Mouse (Mus musculus) layer of hippocampus, postnatal 14 days (tissue): ENCODE measurements around the gene Ptpn9. TPM values are rescaled to one million over a fixed set of nuclear protein-coding genes. Genes with fewer than 3 reads are reported as not detected.
"Not testable (repeated sequence)": the region's sequence is repeated elsewhere in the genome, so short reads cannot be mapped to it uniquely, and the experiment has no call there.

Source experiments
- DNase-seq, 2 experiments: peaks; one replicate each; pipeline ENCODE4 v3.0.0; 2021 to 2022; ENCODE audit warnings: low spot score in 2 of 2, mixed read lengths in 1 of 2
- long read RNA-seq, 2 experiments: library from polyadenylated mRNA; stranded (forward); transcript quantifications; one replicate each; pipeline ENCODE4 v2.0.0; 2021
- total RNA-seq, 2 experiments: library from RNA; stranded (reverse); gene quantifications; 2 replicates each; pipeline ENCODE4 v1.2.3; 2021

Gene Ptpn9
- total RNA-seq: 10 to 100 TPM; 31.3 TPM
- long read RNA-seq, experiment 1, full-length matches to known transcripts: 28 of 31 reads
- long read RNA-seq, experiment 1, partial matches to known transcripts: 2 of 31 reads
- long read RNA-seq, experiment 1, other reads (novel, unspliced or antisense): 1 of 31 reads
- long read RNA-seq, experiment 2, full-length matches to known transcripts: 40 of 46 reads
- long read RNA-seq, experiment 2, partial matches to known transcripts: 4 of 46 reads
- long read RNA-seq, experiment 2, other reads (novel, unspliced or antisense): 2 of 46 reads

DNA sequence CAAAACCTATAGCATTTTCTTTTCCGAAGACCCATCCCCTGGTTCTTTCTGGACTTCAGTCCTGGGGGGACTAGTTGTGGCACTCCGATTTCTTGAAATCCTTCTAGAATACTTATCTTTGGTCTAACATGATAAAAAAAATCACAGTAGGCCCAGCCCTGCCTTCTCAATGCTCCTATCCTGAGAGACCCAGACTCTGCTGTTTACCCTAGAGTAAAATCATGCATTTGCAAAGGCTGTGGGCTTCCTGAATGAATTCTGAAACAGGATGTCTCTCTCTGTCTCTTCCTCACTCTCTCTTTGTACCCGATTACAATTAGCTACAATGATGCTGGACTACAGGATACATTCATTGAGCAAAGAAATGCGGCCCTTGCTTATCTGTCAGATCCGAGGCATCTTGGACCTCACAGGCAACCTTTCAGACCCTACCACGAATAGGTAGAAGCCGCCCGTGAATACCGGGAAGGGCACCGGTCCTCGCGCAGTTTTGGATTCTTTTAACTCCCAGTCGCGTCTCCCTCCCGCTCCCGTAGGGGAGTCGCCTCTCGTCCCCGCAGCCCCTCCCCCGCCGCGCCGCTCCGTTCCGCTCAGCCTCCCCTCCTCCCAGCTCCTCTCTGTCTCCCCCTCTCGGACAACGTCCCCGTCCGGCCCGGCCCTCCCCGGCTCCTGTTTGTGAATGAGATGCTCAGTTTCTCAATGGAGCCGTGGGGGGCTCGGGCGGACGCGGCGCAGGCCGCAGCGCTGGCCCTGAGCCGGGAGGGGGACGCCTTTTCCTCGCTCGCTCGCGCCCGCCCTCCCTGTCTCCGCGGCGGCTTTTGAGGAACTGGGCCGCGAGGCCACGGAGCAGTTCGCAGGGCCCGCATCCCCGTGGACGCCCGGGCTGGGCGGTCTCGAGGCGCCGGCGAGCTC is at the start of gene Ptpn9:
Ptpn9 (plus strand) TSS at position 638 of the 912 bp plus-strand sequence.
- DNase-seq: peak; percentile 86 to 91

DNA sequence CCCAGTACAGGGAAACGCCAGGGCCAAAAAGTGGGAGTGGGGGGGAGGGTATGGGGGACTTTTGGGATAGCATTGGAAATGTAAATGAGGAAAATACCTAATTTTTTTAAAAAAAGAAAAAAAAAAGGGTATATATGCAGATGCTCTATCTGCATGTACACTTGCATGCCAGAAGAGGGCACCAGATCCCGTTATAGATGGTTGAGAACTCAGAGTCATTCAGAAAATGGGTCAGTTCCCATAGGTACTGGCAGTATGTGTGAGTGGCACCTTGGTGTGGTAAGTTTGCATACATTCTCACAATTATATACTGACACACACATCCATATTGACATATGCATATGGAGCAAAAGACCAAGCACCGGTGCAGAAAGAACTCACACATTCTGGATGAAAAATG is 47.2 kb upstream of the Ptpn9 start:
- DNase-seq: peak; percentile 17 to 52

DNA sequence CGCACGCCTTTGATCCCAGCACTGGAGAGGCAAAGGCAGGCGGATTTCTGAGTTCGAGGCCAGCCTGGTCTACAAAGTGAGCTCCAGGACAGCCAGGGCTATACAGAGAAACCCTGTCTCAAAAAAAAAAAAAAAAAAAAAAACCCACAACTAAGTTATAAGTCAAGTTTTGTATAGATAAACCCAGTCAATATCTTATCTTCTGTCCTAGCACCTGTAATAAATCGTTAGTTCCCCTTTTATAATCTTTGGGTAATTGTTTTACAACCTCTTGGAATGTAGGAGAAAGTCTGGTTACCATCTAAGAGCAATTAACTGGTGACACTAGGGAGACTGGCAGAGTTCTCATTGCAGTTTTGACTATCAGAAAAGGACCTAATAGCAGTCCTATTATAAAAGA is 46.0 kb upstream of the Ptpn9 start:
- DNase-seq: not testable (repeated sequence)

DNA sequence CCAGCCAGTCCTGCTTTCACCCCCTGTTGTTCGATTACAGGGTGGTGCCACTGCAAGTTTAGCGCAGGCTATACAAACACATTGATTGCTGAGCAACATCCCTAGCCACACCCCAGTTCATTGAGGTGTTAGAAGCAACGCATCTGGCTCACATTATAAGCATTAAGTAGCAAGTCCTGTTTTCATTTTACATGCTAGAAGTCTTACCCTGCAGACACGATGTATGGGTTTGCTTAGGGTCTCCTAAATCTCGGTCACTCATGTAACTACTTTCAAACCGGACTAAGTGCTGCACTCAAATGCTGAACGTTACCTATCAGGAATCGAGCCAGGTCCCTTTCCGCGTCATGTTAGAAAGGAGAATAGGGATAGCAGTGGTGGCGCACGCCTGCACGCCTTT is 45.0 kb upstream of the Ptpn9 start:
- no peak for DNase-seq

DNA sequence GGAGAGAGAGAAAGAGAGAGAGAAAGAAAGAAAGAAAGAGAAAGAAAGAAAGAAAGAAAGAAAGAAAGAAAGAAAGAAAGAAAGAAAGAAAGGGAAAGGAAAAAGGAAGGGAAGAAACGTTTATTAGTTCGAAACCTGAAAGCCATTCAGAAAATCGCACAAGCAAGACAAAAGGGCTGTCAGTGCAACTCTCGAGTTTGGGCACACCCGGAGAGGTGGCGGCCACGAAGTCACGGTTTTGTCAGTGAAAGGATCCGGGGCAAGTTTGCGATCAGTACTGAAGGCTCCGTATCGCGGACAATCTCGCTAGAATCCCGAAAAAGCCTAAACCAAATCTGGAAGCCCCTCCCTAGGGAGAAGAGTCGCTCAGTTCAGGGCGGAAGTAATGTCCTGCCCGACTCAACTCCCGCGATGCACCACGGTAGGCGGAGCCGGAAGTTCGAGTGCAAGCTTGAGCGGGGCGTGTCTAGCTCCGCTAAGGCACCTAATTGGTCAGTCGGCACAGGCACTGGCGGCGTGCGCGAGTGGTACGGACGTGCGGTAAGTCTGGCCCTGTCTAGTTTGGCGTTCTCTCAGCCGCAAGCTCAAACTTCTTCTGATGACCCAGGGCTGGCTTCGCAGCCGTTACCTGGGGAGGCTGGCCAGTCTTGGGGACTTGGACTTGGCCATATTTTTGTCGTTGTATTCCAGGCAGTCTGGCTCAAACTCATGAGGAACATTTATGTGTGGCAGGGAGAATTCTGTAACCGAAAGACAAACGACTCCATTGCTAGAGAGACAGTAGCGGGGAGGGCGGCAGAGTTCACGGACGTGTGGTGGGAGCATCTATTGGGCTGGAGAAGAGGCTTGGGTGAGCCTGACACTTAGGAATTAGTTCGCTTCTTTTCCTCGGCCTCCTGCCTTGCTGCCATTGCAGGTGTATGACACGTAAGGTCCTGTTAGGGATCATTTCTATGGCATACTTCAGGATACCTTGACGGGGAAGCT is 44.0 kb upstream of the Ptpn9 start, which contains the start of gene Snupn:
Snupn (plus strand) TSS at position 465 of the 987 bp plus-strand sequence.
- DNase-seq: peak; percentile 94 to 97

DNA sequence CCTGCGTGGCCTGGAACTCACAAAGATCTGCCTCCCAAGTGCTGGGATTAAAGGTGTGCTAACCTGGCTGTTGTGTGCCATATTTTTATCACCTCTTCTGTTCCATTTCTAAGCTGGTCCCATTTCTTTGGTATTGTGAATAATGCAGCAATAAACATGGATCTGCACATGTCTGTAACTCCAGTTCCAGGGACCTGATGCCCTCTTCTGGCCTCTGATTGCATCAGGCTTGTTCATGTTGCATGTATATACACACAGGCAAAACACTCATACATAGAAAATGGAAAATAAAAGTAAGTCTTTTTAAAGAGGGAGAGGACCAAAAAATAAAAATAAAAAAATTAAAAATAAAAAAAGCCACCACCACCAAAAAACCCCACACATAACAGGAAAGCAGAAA is 41.2 kb upstream of the Ptpn9 start:
- no peak for DNase-seq

DNA sequence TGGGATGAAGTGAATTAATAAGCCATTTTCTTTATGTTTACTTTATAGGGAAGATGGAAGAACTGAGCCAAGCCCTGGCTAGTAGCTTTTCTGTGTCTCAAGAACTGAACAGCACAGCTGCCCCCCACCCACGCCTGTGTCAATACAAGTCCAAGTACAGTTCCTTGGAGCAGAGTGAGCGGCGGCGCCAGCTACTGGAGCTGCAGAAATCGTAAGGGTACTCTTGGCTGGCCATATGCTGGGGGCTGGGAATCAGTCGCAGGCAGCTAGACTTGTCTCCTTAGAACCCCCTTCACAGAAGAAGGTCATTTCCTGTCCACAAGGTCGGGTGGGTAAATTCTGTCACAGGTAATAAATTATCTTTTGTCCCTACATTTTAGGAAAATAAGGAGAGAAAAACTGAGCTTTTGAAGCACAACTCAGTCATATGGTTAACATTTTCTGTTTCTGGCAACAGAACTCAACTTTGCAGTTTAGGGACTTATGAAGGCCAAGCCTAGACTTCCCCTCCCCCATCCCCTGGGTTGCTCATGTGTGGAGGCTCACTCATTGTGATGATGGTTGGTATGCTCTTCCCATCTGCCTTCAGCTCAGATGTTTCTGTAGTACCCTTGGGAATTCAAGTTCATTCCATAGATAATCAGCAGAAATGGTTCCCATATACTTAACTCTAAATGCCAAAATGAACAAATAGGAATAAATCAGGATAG is 37.6 kb upstream of the Ptpn9 start:
- DNase-seq: no peak

DNA sequence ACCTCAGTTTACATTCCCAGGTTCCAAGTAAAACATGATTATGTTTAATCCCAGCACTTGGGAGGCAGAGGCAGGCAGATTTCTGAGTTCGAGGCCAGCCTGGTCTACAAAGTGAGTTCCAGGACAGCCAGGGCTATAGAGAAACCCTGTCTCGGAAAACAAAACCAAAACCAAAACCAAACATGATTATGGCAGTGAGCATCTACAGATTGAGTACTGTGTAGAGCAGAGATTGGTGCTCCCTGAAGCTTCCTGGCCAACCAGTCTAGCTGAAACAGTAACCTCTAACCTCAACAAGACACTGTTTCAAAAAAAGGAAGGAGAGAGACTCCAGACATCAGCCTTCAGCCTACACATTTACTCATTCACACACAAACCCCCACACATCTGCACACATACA is 36.0 kb upstream of the Ptpn9 start:
- DNase-seq: no peak

DNA sequence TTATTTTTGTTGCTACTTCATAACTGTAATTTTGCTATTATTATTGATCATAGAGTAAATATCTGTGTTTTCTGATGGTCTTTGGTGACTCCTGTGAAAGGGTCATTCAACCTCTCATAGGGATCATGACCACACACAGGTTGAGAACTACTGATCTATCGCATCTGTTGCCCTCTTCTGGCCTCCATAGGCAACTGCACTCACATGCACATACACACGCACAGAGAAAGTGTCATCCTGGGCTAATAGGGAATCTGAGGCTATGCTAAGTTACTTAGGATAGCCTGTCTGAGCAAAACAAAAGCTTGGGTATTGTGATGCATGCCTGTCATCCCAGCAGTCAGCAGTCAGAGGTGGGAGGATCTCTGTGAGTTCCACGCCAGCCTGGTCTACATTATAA is 33.1 kb upstream of the Ptpn9 start:
- DNase-seq: no peak

DNA sequence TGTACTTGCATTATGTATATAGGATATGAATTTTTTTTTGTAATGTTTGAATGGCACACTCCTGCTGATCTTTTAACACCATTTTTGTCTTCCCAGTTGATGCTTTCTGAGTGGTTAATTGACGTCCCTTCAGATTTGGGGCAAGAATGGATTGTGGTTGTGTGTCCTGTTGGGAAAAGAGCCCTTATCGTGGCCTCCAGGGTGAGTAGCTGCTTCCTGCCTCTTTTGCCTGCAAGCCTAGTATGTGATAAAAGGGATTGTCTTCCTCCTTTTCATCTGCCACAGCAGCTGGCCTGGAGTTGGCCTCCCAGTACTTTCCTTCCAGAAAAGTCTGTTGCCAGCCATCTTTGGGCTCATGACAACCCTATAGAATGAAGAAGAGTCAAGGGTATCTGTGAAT is 24.6 kb upstream of the Ptpn9 start:
- no peak for DNase-seq

DNA sequence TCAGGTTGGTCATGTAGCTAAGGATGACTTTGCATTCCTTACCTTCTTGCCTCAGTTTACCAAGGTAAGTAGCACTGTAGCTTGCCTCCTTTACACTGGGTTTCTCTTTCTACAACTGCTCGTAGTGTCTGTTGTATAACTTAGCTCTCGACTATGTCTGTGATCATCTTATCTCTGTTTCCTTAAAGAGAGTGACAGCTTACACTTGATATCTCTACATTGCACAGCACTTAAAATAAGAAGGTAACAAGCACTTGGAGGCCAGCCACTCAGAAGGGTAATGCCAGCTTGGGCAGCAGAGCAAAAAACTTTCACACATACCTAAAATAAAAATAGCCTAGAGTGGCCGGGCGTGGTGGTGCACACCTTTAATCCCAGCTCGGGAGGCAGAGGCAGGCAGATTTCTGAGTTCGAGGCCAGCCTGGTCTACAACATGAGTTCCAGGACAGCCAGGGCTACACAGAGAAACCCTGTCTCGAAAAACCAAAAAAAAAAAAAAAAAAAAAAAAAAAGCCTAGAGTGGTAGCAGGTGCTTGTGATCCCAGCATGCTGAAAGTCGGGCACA is 20.7 kb upstream of the Ptpn9 start:
- DNase-seq: no peak

DNA sequence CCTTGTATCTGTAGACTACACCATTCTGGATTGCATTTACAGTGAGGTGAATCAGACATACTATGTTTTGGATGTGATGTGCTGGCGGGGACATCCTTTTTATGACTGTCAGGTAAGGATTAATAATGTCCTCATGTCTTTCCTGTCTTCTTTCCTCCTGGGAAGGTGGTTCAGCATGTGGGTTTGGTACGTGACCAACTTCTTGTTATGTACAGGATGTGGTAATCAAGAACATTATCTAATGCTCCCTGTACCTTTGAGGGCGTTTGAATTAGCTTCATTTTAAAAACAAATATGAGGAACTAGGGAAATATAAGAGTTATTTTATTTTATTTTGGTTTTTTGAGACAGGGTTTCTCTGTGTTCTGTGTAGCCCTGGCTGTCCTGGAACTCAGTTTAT is 19.5 kb upstream of the Ptpn9 start:
- DNase-seq: no peak

DNA sequence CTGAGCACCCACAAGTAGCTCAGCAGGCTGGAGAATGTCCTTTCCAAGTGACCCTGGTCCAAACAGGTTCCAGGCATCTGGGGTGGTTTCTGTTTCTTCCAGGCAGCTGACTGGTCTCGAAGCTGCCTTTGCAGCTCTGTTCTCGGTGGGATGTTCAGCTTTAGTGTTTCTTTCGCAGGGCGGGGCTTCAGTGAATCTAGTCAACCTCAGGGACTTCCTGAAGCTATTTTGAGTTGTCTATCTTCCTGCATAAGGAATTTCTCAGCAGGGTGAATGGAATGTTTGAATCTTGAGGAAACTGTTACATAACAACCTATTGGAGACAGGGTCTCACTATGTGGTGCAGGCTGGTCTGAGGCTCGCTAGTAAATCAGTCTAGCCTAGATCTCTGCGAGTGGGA is 14.5 kb upstream of the Ptpn9 start:
- no peak for DNase-seq

DNA sequence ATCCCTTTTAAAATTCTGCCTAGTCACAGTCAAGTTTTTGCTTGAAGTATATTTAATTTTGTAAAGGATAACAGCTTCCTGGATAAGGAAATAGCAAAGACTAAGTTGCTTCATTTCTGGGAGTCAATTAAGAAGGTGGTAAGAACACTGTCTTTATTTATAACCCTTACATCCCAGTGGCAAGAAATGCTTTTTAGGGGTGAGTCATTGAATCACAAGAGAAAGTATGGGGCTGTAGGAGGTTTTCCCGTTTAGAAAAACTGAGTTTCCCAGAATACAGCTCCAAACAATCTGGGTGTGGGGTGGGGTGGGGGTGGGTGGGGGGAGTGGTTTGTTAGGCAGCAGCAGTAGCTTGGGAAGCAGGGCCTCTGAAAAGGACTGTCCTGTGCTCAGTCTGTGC is 13.2 kb upstream of the Ptpn9 start:
- no peak for DNase-seq

DNA sequence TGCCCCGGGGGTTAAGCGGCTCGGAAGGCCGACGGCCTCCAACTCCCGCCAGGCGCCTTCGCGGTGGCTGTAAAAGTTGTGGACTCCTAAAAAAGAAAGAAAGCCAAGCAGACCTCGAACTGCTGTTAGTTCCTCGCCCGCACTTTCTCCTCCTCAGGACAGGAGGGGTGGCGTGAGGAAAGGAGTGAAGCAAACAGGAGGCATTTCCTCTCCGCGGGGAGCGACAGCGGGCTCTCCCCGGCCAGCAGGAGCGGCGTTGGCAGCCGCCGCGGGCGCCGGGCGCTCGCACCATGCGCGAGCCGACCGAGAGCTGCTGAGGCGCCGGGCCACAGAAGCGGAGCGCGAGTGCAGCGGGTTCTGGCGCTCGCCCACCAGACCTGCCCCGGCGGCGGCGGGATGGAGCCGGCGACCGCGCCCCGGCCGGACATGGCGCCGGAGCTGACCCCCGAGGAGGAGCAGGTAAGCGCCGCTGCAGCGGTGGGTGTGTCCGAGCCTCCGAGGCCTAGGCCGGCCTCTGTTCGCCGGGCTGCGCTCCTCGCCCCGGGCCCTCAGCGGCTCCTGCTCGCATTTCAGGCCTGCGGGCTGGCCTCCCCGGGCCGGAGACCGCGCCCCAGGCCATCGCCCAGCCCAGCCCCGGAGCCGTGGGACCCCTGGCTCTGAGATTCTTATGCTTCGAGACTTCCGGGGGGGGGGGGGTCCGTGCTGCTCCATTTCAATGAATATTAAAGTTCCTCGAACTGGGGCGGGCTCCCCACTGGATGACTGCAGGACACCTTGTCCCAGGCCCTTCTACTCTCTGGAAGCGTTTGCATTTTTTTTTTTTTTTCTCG is 690 bp downstream of the Ptpn9 start:
- peak in 1 of 2 experiments; percentile 59 for DNase-seq

DNA sequence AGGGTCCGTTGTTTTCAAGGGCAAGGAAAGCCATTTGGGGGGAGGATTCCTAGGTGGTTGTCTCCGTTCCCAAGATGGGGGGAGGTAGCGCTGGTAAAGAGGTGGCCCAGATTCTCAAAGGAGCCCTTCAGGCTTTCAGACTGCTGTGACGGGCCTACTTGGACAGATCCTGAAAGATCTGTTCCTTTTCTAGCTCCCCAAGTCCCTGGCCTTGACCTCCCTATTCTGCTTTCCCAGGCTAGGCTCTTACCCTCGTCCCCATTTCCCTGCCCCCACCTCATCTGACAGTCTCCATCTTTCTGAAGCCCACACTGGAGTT is 1.3 kb downstream of the Ptpn9 start:
- peak; percentile 18 to 27 for DNase-seq

DNA sequence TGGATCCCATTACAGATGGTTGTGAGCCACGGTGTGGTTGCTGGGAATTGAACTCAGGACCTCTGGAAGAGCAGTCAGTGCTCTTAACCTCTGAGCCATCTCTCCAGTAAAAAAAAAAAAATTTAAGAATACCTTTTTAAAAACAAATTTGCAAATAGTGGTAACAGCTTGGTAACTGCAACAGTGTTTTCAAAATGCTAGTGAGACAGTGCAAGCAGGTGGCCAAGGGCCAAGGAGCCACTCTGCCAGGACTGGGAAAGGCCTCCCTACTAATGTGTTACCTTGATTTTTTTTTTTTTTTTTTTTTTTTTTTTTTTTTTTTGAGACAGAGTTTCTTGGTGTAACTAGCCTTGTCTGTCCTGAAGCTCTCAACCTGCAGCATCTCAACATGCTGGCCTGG is 2.5 kb downstream of the Ptpn9 start:
- DNase-seq: peak in 1 of 2 experiments; percentile 4

DNA sequence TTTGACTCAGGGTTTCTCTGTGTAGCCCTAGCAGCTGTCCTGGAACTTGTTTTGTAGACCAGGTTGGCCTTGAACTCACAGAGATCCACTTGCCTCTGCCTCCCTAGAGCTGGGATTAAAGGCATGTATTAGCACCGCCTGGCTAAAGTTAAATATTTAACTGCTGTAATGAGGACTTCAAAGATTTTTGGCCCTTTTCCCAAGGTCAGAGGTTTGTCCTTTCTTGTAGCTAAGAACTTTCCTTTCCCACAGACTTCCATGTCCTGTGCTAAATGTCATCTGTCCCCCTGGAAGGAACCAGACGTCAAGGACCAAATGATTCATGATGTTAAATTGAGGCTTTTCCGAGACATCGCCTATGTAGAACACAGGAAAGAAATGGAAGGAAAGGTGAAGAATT is 8.3 kb downstream of the Ptpn9 start:
- DNase-seq: no peak

DNA sequence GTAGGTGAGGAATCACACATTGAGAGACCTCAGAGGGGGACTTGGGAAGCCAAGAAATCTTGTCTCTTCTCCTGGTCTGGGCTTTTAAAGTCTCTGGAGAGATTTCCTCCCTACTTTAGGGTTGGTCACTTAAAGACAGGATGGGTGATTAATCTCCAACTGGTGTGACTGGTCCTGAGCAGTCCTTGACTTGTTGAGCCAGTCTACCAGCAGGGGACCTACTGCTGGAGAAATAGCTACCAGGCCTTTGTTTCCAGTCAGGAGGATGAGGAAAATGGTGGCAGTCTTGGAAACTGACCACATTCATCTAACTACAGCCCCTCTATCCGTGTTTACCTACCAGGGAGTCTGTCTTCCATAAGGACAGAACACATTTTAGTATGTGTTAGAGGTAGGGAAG is 17.7 kb downstream of the Ptpn9 start:
- no peak for DNase-seq

DNA sequence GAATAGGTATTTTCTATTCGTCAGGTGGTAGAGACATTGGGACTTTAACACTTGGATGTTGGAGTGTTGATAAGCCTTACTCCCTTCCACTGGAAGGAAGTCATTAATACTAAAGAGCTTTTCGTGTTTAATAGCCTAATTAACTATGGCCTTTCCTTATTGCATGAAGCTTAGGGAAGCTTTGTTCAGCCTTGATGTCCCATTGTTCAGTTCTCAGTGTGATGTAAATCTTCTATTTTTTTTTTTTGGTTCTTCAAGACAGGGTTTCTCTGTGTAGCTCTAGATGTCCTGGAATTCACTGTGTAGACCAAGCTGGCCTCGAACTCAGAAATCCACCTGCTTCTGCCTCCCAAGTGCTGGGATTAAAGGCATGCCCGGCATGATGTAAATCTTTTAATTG is 18.2 kb downstream of the Ptpn9 start:
- no peak for DNase-seq
